Comparison of ENCODE assay signal across 13 mouse cellular contexts in genomic region chr7:98483268-98483607, GRCm38 (mm10). TPM values are rescaled to one million over a fixed set of nuclear protein-coding genes. Genes with fewer than 3 reads are reported as not detected.
DNase-seq lines count a peak whose midpoint lies in the region; ATAC-seq and TF ChIP-seq lines count a peak whose summit lies in the region.
"Had no signal": no experiment of that assay in that cellular context is flagged by ENCODE, and none has a peak within 500 bp of the region (broad histone marks: within the 10 kb centered on the region; RNA-seq: fewer than 3 reads in every experiment).

No protein-coding gene starts in this region.

- H3K27ac ChIP-seq in heart, adult 2 months: peak overlapping the region; percentile 82
- peak overlapping the region; percentile 62 for H3K27ac ChIP-seq in lung, postnatal 0 days (ENCODE audit: low read length)
- H3K27ac ChIP-seq in heart, embryonic 14.5 days (replicated peaks in 1 of 2; ENCODE audit: control insufficient read depth in 1 of 2, insufficient read depth in 1 of 2, low read depth in 2 of 2, low read length in 2 of 2): peak overlapping the region; percentile 56 to 69
- H3K27ac ChIP-seq in liver, postnatal 0 days (ENCODE audit: low read depth): peak overlapping the region; percentile 66
- H3K27ac ChIP-seq in cerebellum, adult 2 months (ENCODE audit: insufficient read depth, low read length): no peak overlapping the region

- 36% methylated on average over 8 of the region's 8 CpGs for WGBS in heart, adult 2 months
- 23% methylated on average over 8 of the region's 8 CpGs for WGBS in lung, postnatal 0 days
- 31% methylated on average over 8 of the region's 8 CpGs for WGBS in heart, embryonic 14.5 days
- WGBS in liver, postnatal 0 days (ENCODE audit: insufficient replicate concordance): 34% methylated on average over 8 of the region's 8 CpGs
- 63% methylated on average over 8 of the region's 8 CpGs for WGBS in cerebellum, adult 2 months

- TF ChIP-seq CTCF in heart, adult 2 months (IDR thresholded peaks at IDR 0.05): no peak
- TF ChIP-seq CTCF in lung, postnatal 0 days (IDR thresholded peaks at IDR 0.05): 0 out of 2 replicates have a peak, but pooled peaks have one; percentile 3
- no peak for TF ChIP-seq CTCF in liver, postnatal 0 days (IDR thresholded peaks at IDR 0.05; ENCODE audit: low read depth)
- TF ChIP-seq CTCF in cerebellum, adult 2 months (IDR thresholded peaks at IDR 0.05; ENCODE audit: borderline replicate concordance, insufficient read depth, low read depth, low read length): no peak

- peak overlapping the region; percentile 32 for H3K4me2 ChIP-seq in lung, postnatal 0 days (replicated peaks; ENCODE audit: low read depth, low read length)
- peak overlapping the region; percentile 44 for H3K4me2 ChIP-seq in heart, embryonic 14.5 days (ENCODE audit: low read length)
- peak overlapping the region; percentile 6; the same call in 1 of the 2 replicates for H3K4me2 ChIP-seq in liver, postnatal 0 days (ENCODE audit: low read depth, low read length)

- ATAC-seq in lung, postnatal 0 days: 0 out of 2 replicates have a peak, but pooled peaks have one; percentile 18
- ATAC-seq in heart, embryonic 14.5 days (ENCODE audit: insufficient number of reproducible peaks, insufficient read depth, low FRiP score, low read depth): no peak
- no peak for ATAC-seq in liver, postnatal 0 days
- ATAC-seq: activated CD4-positive, CD25-positive, alpha-beta regulatory T cell, adult 4 months had no signal

- no peaks in the 10 kb centered on the region for H3K36me3 ChIP-seq in heart, adult 2 months (ENCODE audit: control insufficient read depth, insufficient read depth, low read length)
- no peaks in the 10 kb centered on the region for H3K36me3 ChIP-seq in lung, postnatal 0 days (ENCODE audit: insufficient read depth, low read length)
- H3K36me3 ChIP-seq in heart, embryonic 14.5 days (ENCODE audit: control insufficient read depth, insufficient read depth, low read length): no peaks in the 10 kb centered on the region
- H3K36me3 ChIP-seq in liver, postnatal 0 days (replicated peaks; ENCODE audit: insufficient read depth, low read length): no peaks in the 10 kb centered on the region

- intact Hi-C loops in heart, adult 2 months (cut with DNase I): loop anchor here (5.0 to 10.0 kb wide), 2 partner anchors 39 to 352 kb away; partner anchors contain the start of gene Wnt11

- no peak for TF ChIP-seq EP300 in heart, adult 2 months (IDR thresholded peaks at IDR 0.05; ENCODE audit: insufficient read depth, low read depth, low read length)
- TF ChIP-seq EP300 in lung, postnatal 0 days (IDR thresholded peaks at IDR 0.05): no peak
- TF ChIP-seq EP300 in liver, postnatal 0 days (IDR thresholded peaks at IDR 0.05; ENCODE audit: low read depth): no peak

- no peak overlapping the region for H3K4me3 ChIP-seq in heart, adult 2 months
- H3K4me3 ChIP-seq in lung, postnatal 0 days (ENCODE audit: low read depth, low read length): no peak overlapping the region
- H3K4me3 ChIP-seq in heart, embryonic 14.5 days (ENCODE audit: control insufficient read depth in 1 of 2, insufficient read depth in 1 of 2, low read depth in 1 of 2, low read length in 2 of 2): no peak overlapping the region
- H3K4me3 ChIP-seq in liver, postnatal 0 days (ENCODE audit: low read depth, low read length): no peak overlapping the region
- no peak overlapping the region for H3K4me3 ChIP-seq in cerebellum, adult 2 months (replicated peaks; ENCODE audit: insufficient read depth, low read depth, low read length)

- no peaks in the 10 kb centered on the region for H3K79me2 ChIP-seq in heart, adult 2 months (replicated peaks; ENCODE audit: control insufficient read depth, insufficient read depth, low read length)

- no peak for DNase-seq in heart, adult 2 months
- DNase-seq in heart, adult 8-10 months (ENCODE audit: low spot score): no peak
- no peak for DNase-seq in lung, postnatal 0 days (ENCODE audit: low spot score)
- DNase-seq in lung, postnatal 25 days (ENCODE audit: low spot score): no peak
- no peak for DNase-seq in liver, postnatal 0 days
- no peak for DNase-seq in urinary bladder, adult 2 months (ENCODE audit: low spot score)
- DNase-seq in cerebellum, adult 2 months: no peak
- DNase-seq: cerebellum, adult 11 months; layer of hippocampus, postnatal 36 days; thymus, adult 18-20 months had no signal

- H3K4me1 ChIP-seq in heart, adult 2 months (ENCODE audit: control insufficient read depth, insufficient read depth, low read length): peaks cover 22% of the 10 kb centered on the region
- H3K4me1 ChIP-seq in lung, postnatal 0 days (ENCODE audit: insufficient read depth, low read depth, low read length): peaks cover 9% of the 10 kb centered on the region; the same call in 1 of the 2 replicates
- peaks cover 22 to 33% of the 10 kb centered on the region in 2 experiments for H3K4me1 ChIP-seq in heart, embryonic 14.5 days (ENCODE audit: control insufficient read depth in 2 of 2, insufficient read depth in 2 of 2, low read length in 2 of 2)
- H3K4me1 ChIP-seq in liver, postnatal 0 days (ENCODE audit: insufficient read depth): no peaks in the 10 kb centered on the region; the same call in 1 of the 2 replicates
- peaks cover 11% of the 10 kb centered on the region for H3K4me1 ChIP-seq in cerebellum, adult 2 months (ENCODE audit: control insufficient read depth, insufficient read depth, low read length)

- H3K27me3 ChIP-seq in heart, adult 2 months (ENCODE audit: control insufficient read depth, insufficient read depth, low read length): no peaks in the 10 kb centered on the region
- H3K27me3 ChIP-seq in lung, postnatal 0 days (replicated peaks; ENCODE audit: insufficient read depth, low read length): no peaks in the 10 kb centered on the region
- H3K27me3 ChIP-seq in heart, embryonic 14.5 days (ENCODE audit: control insufficient read depth, insufficient read depth, low read length): peaks cover 13% of the 10 kb centered on the region; the same call in 1 of the 2 replicates
- 0 out of 2 replicates have a peak, but pooled peaks cover 4% of the 10 kb centered on the region for H3K27me3 ChIP-seq in liver, postnatal 0 days (ENCODE audit: insufficient read depth, low read length)
- H3K27me3 ChIP-seq in cerebellum, adult 2 months (ENCODE audit: control insufficient read depth, insufficient read depth, low read length): no peaks in the 10 kb centered on the region

- no peak for TF ChIP-seq POLR2A in heart, adult 2 months (IDR thresholded peaks at IDR 0.05; ENCODE audit: insufficient read depth, low read depth, low read length)
- TF ChIP-seq POLR2A in cerebellum, adult 2 months (IDR thresholded peaks at IDR 0.05; ENCODE audit: borderline replicate concordance, insufficient read depth, low read length): no peak

- H3K9ac ChIP-seq in heart, adult 2 months (ENCODE audit: low read depth, low read length): peak overlapping the region; percentile 36
- 0 out of 2 replicates have a peak overlapping the region, but pooled peaks have one; percentile 12 for H3K9ac ChIP-seq in lung, postnatal 0 days (replicated peaks; ENCODE audit: low read depth)
- H3K9ac ChIP-seq in heart, embryonic 14.5 days (ENCODE audit: low read length): peak overlapping the region; percentile 53
- no peak overlapping the region; the same call in 1 of the 2 replicates for H3K9ac ChIP-seq in liver, postnatal 0 days (replicated peaks)

- no peaks in the 10 kb centered on the region for H3K9me3 ChIP-seq in lung, postnatal 0 days (ENCODE audit: low read length)
- no peaks in the 10 kb centered on the region for H3K9me3 ChIP-seq in heart, embryonic 14.5 days (ENCODE audit: control insufficient read depth, low read length)
- H3K9me3 ChIP-seq in liver, postnatal 0 days (ENCODE audit: low read length): no peaks in the 10 kb centered on the region

RNA-seq across cellular contexts. Expression of gene Lrrc32, which starts 5.8 kb away (rescaled TPM):
- 10 to 100 TPM; 13.6 to 13.7 TPM for total RNA-seq in heart, adult 2 months (2021)
- 14.5 and 21.9 TPM in 2 replicates for polyA plus RNA-seq in heart, adult 2 months (2012; rRNA removed)
- 10 to 100 TPM in 3 of 4 experiments, 1 to 10 TPM in 1; 7.7 to 17.3 (median 12.2) TPM for total RNA-seq in heart, adult 8-10 months (2022)
- 5.7 and 6.4 TPM in 2 replicates for polyA plus RNA-seq in lung, postnatal 0 days (2015; fragmentation: Nextera tagmentation; extraction: Ambion mirVana)
- 6.9 and 8.4 TPM in 2 replicates for polyA plus RNA-seq in heart, embryonic 14.5 days (2014; fragmentation: Nextera tagmentation; extraction: Ambion mirVana)
- polyA plus RNA-seq in liver, postnatal 0 days (2015; fragmentation: Nextera tagmentation; extraction: Ambion mirVana): 6.1 and 6.2 TPM in 2 replicates
- polyA plus RNA-seq in urinary bladder, adult 2 months (2012; rRNA removed): 12.6 and 17.6 TPM in 2 replicates
- polyA plus RNA-seq in cerebellum, adult 2 months (2012; rRNA removed): 2.2 and 2.5 TPM in 2 replicates

RNA-seq across cellular contexts. Expression of gene Gucy2d, which starts 43.0 kb away (rescaled TPM):
- total RNA-seq in heart, adult 2 months (2021): under 1 TPM in 1 of 2 experiments, not detected in 1; 0.21 TPM
- 0.20 TPM in 1 of 2 replicates, not detected in the other for polyA plus RNA-seq in heart, adult 2 months (2012; rRNA removed)
- under 1 TPM in 3 of 4 experiments, not detected in 1; 0.12 to 0.20 (median 0.16) TPM for total RNA-seq in heart, adult 8-10 months (2022)
- not detected in 2 replicates for polyA plus RNA-seq in lung, postnatal 0 days (2015; fragmentation: Nextera tagmentation; extraction: Ambion mirVana)
- polyA plus RNA-seq in heart, embryonic 14.5 days (2014; fragmentation: Nextera tagmentation; extraction: Ambion mirVana): 0.13 TPM in 1 of 2 replicates, not detected in the other
- not detected in 2 replicates for polyA plus RNA-seq in liver, postnatal 0 days (2015; fragmentation: Nextera tagmentation; extraction: Ambion mirVana)
- 0.10 and 0.17 TPM in 2 replicates for polyA plus RNA-seq in urinary bladder, adult 2 months (2012; rRNA removed)
- polyA plus RNA-seq in cerebellum, adult 2 months (2012; rRNA removed): 0.08 and 0.10 TPM in 2 replicates
- total RNA-seq: layer of hippocampus, postnatal 36 days had no signal
- polyA plus RNA-seq: activated CD4-positive, CD25-positive, alpha-beta regulatory T cell, adult 4 months; gonadal fat pad, adult 2 months had no signal
